Mouse (Mus musculus): ENCODE results near the gene Mthfd2. TPM values are rescaled to one million over a fixed set of nuclear protein-coding genes. Genes with fewer than 3 reads are reported as not detected.
A peak's percentile ranks its signal among the peaks of the same experiment; 100 is the strongest.

Mthfd2 gene
- 6.4 and 7.6 TPM in 2 replicates for polyA plus RNA-seq (2012; rRNA removed)

- H3K27ac ChIP-seq (ENCODE audit: insufficient read depth, low read length) = peak within 1 kb of the TSS; percentile 72
- TF ChIP-seq POLR2A (IDR thresholded peaks at IDR 0.05; ENCODE audit: extremely low read depth, insufficient read depth, low read length) (peak; percentile 90), CTCF (IDR thresholded peaks at IDR 0.05; ENCODE audit: extremely low read depth, insufficient read depth, low read length) (no peak)
Observed at GRCm38 (mm10) chr6:83325525-83326393, at the start of gene Mthfd2, which contains the start of gene Mob1a. Mthfd2 (minus strand) TSS chr6:83325908. Mob1a (plus strand) TSS chr6:83326016.

GRCm38 (mm10) chr6:83373704-83374300, 48.1 kb upstream of the Mthfd2 start:
- Histone ChIP-seq H3K4me3 (ENCODE audit: insufficient read depth, low read length) (no peak overlapping the region), H3K4me1 (ENCODE audit: control insufficient read depth, insufficient read depth, low read length) (peaks cover 6% of the 10 kb centered on the region; the same call in 1 of the 2 replicates), H3K27ac (ENCODE audit: insufficient read depth, low read length) (no peak overlapping the region)
- TF ChIP-seq CTCF (IDR thresholded peaks at IDR 0.05; ENCODE audit: extremely low read depth, insufficient read depth, low read length) = no peak

More at GRCm38 (mm10) chr6:83325525-83326393, at the start of gene Mthfd2, which contains the start of gene Mob1a:
- Histone ChIP-seq H3K4me1 (ENCODE audit: control insufficient read depth, insufficient read depth, low read length) (peaks cover 2% of the 10 kb centered on the region; the same call in 1 of the 2 replicates), H3K4me3 (ENCODE audit: insufficient read depth, low read length) (peak within 1 kb of the TSS; percentile 37)

GRCm38 (mm10) chr6:83371350-83371749, 45.6 kb upstream of the Mthfd2 start:
- Histone ChIP-seq H3K4me1 (ENCODE audit: control insufficient read depth, insufficient read depth, low read length) (peaks cover 6% of the 10 kb centered on the region; the same call in 1 of the 2 replicates), H3K4me3 (ENCODE audit: insufficient read depth, low read length) (no peak overlapping the region), H3K27ac (ENCODE audit: insufficient read depth, low read length) (no peak overlapping the region)
- no peak for TF ChIP-seq POLR2A (IDR thresholded peaks at IDR 0.05; ENCODE audit: extremely low read depth, insufficient read depth, low read length)
- TF ChIP-seq CTCF (IDR thresholded peaks at IDR 0.05; ENCODE audit: extremely low read depth, insufficient read depth, low read length) = no peak

GRCm38 (mm10) chr6:83370316-83370965, 44.7 kb upstream of the Mthfd2 start:
- no peak for TF ChIP-seq CTCF (IDR thresholded peaks at IDR 0.05; ENCODE audit: extremely low read depth, insufficient read depth, low read length)
- no peak for TF ChIP-seq POLR2A (IDR thresholded peaks at IDR 0.05; ENCODE audit: extremely low read depth, insufficient read depth, low read length)
- Histone ChIP-seq H3K4me1 (ENCODE audit: control insufficient read depth, insufficient read depth, low read length) (peaks cover 6% of the 10 kb centered on the region; the same call in 1 of the 2 replicates), H3K4me3 (ENCODE audit: insufficient read depth, low read length) (no peak overlapping the region), H3K27ac (ENCODE audit: insufficient read depth, low read length) (no peak overlapping the region)

DNA sequence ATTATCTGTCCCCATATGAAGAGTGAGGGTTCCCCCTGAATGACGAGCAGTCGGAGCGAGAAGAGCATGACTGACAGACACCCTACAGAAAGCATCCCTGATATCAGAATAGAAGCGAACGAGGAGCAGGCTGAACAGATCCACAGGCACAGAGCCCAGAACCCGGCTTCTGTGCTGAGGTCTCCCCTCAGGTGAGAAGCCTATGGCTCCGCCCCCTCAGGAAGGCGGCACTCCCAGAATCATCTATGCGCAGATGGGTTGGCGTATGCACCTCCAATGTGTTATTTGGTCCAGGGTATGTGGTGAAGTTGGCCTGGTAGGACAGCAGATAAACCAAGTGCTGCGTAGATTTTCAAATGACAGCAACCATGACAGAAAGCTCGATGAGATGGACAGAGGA, 37.4 kb upstream of the Mthfd2 start:
- Histone ChIP-seq H3K4me1 (ENCODE audit: control insufficient read depth, insufficient read depth, low read length) (no peaks in the 10 kb centered on the region), H3K27ac (ENCODE audit: insufficient read depth, low read length) (no peak overlapping the region), H3K4me3 (ENCODE audit: insufficient read depth, low read length) (no peak overlapping the region)
- TF ChIP-seq CTCF (IDR thresholded peaks at IDR 0.05; ENCODE audit: extremely low read depth, insufficient read depth, low read length) (no peak), POLR2A (IDR thresholded peaks at IDR 0.05; ENCODE audit: extremely low read depth, insufficient read depth, low read length) (no peak)

DNA sequence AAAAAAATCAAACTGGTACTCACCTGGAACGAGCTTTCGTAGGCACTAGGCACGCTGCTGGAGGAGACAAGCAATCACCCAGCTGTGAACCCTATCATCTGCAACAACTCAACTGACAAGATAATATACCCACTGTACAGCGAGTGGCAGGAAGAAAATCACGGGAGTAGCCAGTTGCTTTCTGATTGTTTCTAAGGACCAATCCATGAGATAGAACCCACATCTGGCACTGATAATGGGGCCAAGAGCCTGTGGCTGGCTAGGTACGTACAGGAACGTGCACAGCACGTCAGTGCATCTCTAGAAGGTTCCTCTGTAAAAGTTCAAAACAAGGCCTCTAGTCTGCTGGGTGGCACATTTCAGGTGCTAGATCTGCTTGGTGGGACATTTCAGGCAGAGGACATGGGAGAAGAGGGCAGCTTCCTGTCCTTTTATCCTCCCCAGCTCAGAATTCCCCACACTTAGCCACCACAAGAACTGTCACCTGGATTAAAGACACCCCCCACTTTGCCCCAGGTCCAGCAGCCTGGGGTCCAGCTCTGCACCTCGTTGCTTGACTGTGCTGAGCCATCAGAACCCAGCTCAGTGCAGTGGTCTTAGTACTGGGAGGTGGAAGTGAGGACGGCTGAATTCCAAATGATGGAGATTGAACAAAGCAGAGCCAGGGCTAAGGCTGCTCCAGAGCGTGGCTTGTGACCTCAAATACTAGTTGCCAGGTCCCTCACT, 36.0 kb upstream of the Mthfd2 start:
- H3K4me1 ChIP-seq (ENCODE audit: control insufficient read depth, insufficient read depth, low read length) = no peaks in the 10 kb centered on the region
- no peak overlapping the region for H3K4me3 ChIP-seq (ENCODE audit: insufficient read depth, low read length)
- H3K27ac ChIP-seq (ENCODE audit: insufficient read depth, low read length) = no peak overlapping the region
- TF ChIP-seq POLR2A (IDR thresholded peaks at IDR 0.05; ENCODE audit: extremely low read depth, insufficient read depth, low read length) (no peak), CTCF (IDR thresholded peaks at IDR 0.05; ENCODE audit: extremely low read depth, insufficient read depth, low read length) (no peak)

GRCm38 (mm10) chr6:83357436-83357835, 31.7 kb upstream of the Mthfd2 start:
- H3K27ac ChIP-seq (ENCODE audit: insufficient read depth, low read length) = no peak overlapping the region
- TF ChIP-seq CTCF (IDR thresholded peaks at IDR 0.05; ENCODE audit: extremely low read depth, insufficient read depth, low read length) (no peak), POLR2A (IDR thresholded peaks at IDR 0.05; ENCODE audit: extremely low read depth, insufficient read depth, low read length) (no peak)
- H3K4me3 ChIP-seq (ENCODE audit: insufficient read depth, low read length) = no peak overlapping the region
- no peaks in the 10 kb centered on the region for H3K4me1 ChIP-seq (ENCODE audit: control insufficient read depth, insufficient read depth, low read length)

GRCm38 (mm10) chr6:83356569-83357138, 30.9 kb upstream of the Mthfd2 start:
- H3K4me1 ChIP-seq (ENCODE audit: control insufficient read depth, insufficient read depth, low read length) = no peaks in the 10 kb centered on the region
- peak; percentile 90 for TF ChIP-seq CTCF (IDR thresholded peaks at IDR 0.05; ENCODE audit: extremely low read depth, insufficient read depth, low read length)
- TF ChIP-seq POLR2A (IDR thresholded peaks at IDR 0.05; ENCODE audit: extremely low read depth, insufficient read depth, low read length) = no peak
- H3K27ac ChIP-seq (ENCODE audit: insufficient read depth, low read length) = no peak overlapping the region
- H3K4me3 ChIP-seq (ENCODE audit: insufficient read depth, low read length) = no peak overlapping the region

All from cortical plate, adult 2 months (tissue).